18 mouse cellular contexts compared by ENCODE assay signal in genomic region chr5:147668637-147669344, GRCm38 (mm10). TPM values are rescaled to one million over a fixed set of nuclear protein-coding genes. Genes with fewer than 3 reads are reported as not detected.
DNase-seq lines count a peak whose midpoint lies in the region; ATAC-seq and TF ChIP-seq lines count a peak whose summit lies in the region.
"Had no signal": no experiment of that assay in that cellular context is flagged by ENCODE, and none has a peak within 500 bp of the region (broad histone marks: within the 10 kb centered on the region; RNA-seq: fewer than 3 reads in every experiment).

No protein-coding gene starts in this region.

- H3K27me3 ChIP-seq in kidney, adult 2 months (replicated peaks; ENCODE audit: control insufficient read depth, insufficient read depth, low read length): no peaks in the 10 kb centered on the region
- H3K27me3 ChIP-seq in kidney, embryonic 15.5 days: no peaks in the 10 kb centered on the region
- peaks cover 66% of the 10 kb centered on the region for H3K27me3 ChIP-seq in megakaryocyte, embryonic 14.5 days (replicated peaks)
- H3K27me3 ChIP-seq: heart, embryonic 15.5 days; limb, embryonic 15.5 days; stomach, embryonic 15.5 days had no signal

- TF ChIP-seq CTCF in kidney, adult 2 months (conservative IDR thresholded peaks at IDR 0.05; ENCODE audit: insufficient read depth, insufficient read length, low read depth, low read length): no peak
- TF ChIP-seq CTCF in lung, adult 2 months (IDR thresholded peaks at IDR 0.05; ENCODE audit: insufficient read depth, low read length): no peak

- no peak overlapping the region for H3K9ac ChIP-seq in kidney, embryonic 15.5 days
- H3K9ac ChIP-seq: heart, embryonic 15.5 days; limb, embryonic 15.5 days; lung, embryonic 14.5 days; stomach, embryonic 15.5 days had no signal

- no peak overlapping the region for H3K27ac ChIP-seq in kidney, adult 2 months (ENCODE audit: insufficient read depth, low read depth, low read length)
- H3K27ac ChIP-seq in kidney, embryonic 15.5 days: no peak overlapping the region
- H3K27ac ChIP-seq: forebrain, embryonic 10.5 days; heart, embryonic 15.5 days; hindbrain, embryonic 10.5 days; limb, embryonic 15.5 days; stomach, embryonic 15.5 days had no signal

- no peaks in the 10 kb centered on the region for H3K9me3 ChIP-seq in kidney, embryonic 15.5 days (replicated peaks)
- H3K9me3 ChIP-seq in megakaryocyte, embryonic 14.5 days: peaks cover 60% of the 10 kb centered on the region
- H3K9me3 ChIP-seq: forebrain, embryonic 10.5 days; heart, embryonic 15.5 days; hindbrain, embryonic 10.5 days; limb, embryonic 15.5 days; stomach, embryonic 15.5 days had no signal

- no peak overlapping the region for H3K4me2 ChIP-seq in kidney, embryonic 15.5 days
- H3K4me2 ChIP-seq: heart, embryonic 15.5 days; limb, embryonic 15.5 days; lung, embryonic 14.5 days; stomach, embryonic 15.5 days had no signal

- H3K4me1 ChIP-seq in kidney, adult 2 months (ENCODE audit: control insufficient read depth, insufficient read depth, low read length): no peaks in the 10 kb centered on the region
- H3K4me1 ChIP-seq in kidney, embryonic 15.5 days: no peaks in the 10 kb centered on the region
- peaks cover 6% of the 10 kb centered on the region for H3K4me1 ChIP-seq in lung, adult 2 months (ENCODE audit: control insufficient read depth, insufficient read depth, low read length)
- H3K4me1 ChIP-seq in megakaryocyte, embryonic 14.5 days: no peaks in the 10 kb centered on the region; the same call in 1 of the 2 replicates
- H3K4me1 ChIP-seq: hindbrain, embryonic 10.5 days; limb, embryonic 15.5 days; stomach, embryonic 15.5 days had no signal

- H3K4me3 ChIP-seq in kidney, adult 2 months (ENCODE audit: insufficient read depth, low read depth, low read length): no peak overlapping the region
- H3K4me3 ChIP-seq in kidney, embryonic 15.5 days (replicated peaks): no peak overlapping the region
- no peak overlapping the region for H3K4me3 ChIP-seq in lung, adult 2 months (replicated peaks; ENCODE audit: extremely low read depth, low read depth, low read length)
- peak overlapping the region; percentile 31 for H3K4me3 ChIP-seq in megakaryocyte, embryonic 14.5 days (replicated peaks)
- H3K4me3 ChIP-seq: forebrain, embryonic 10.5 days; heart, embryonic 15.5 days; hindbrain, embryonic 10.5 days; limb, embryonic 15.5 days; stomach, embryonic 15.5 days had no signal

- no peak for TF ChIP-seq POLR2A in kidney, adult 2 months (IDR thresholded peaks at IDR 0.05; ENCODE audit: low read depth, low read length)
- TF ChIP-seq POLR2A in lung, adult 2 months (IDR thresholded peaks at IDR 0.05; ENCODE audit: borderline replicate concordance, extremely low read depth, low read depth, low read length): no peak

- H3K36me3 ChIP-seq in kidney, adult 2 months (ENCODE audit: control insufficient read depth, insufficient read depth, low read length): no peaks in the 10 kb centered on the region; the same call in 1 of the 2 replicates
- no peaks in the 10 kb centered on the region for H3K36me3 ChIP-seq in kidney, embryonic 15.5 days
- H3K36me3 ChIP-seq in megakaryocyte, embryonic 14.5 days (replicated peaks; ENCODE audit: low read length): no peaks in the 10 kb centered on the region
- H3K36me3 ChIP-seq: forebrain, embryonic 10.5 days; heart, embryonic 15.5 days; hindbrain, embryonic 10.5 days; limb, embryonic 15.5 days; stomach, embryonic 15.5 days had no signal

- ATAC-seq in kidney, embryonic 15.5 days (replicated peaks; ENCODE audit: low FRiP score): no peak
- ATAC-seq: midbrain, embryonic 16.5 days had no signal

- peak; percentile 28 for DNase-seq in kidney, adult 2 months
- peak; percentile 8 to 17 for DNase-seq in lung, adult 18-20 months
- DNase-seq in lung, adult 2 months: no peak
- peak; percentile 35 for DNase-seq in MEL-GATA-1-ER (ENCODE audit: extremely low read depth, low read depth)
- no peak for DNase-seq in frontal cortex, postnatal 14 days (ENCODE audit: low spot score in 2 of 2)
- no peak for DNase-seq in frontal cortex, postnatal 25 days (ENCODE audit: low spot score in 2 of 2)
- DNase-seq: adrenal gland, postnatal 10 days; cerebellum, adult 9-10 months; lung, embryonic 14.5 days; thymus, postnatal 25 days had no signal

- 85% methylated on average over 15 of the region's 15 CpGs for WGBS in kidney, adult 2 months
- 88% methylated on average over 15 of the region's 15 CpGs for WGBS in kidney, embryonic 15.5 days
- 75% methylated on average over 15 of the region's 15 CpGs for WGBS in lung, adult 2 months

RNA-seq across cellular contexts. Expression of gene Flt1, which starts 57.0 kb away (rescaled TPM):
- 14.9 and 17.5 TPM in 2 replicates for polyA plus RNA-seq in kidney, adult 2 months (2012; rRNA removed)
- polyA plus RNA-seq in kidney, embryonic 15.5 days (2015; fragmentation: Nextera tagmentation; extraction: Ambion mirVana): 17.5 and 19.4 TPM in 2 replicates
- 32.5 and 33.3 TPM in 2 replicates for polyA plus RNA-seq in lung, adult 2 months (2012; rRNA removed)
- polyA plus RNA-seq in megakaryocyte, embryonic 14.5 days (2012; ENCODE audit: insufficient read depth, low replicate concordance): 0.36 and 0.47 TPM in 2 replicates

Comparison
In these comparisons a context has a peak if more than half of its experiments do, and no peak if none do; other contexts are left out.
1. DNase-seq: peak in kidney, adult 2 months (single experiment), lung, adult 18-20 months (2 of 2) and MEL-GATA-1-ER (single experiment); none in lung, adult 2 months (single experiment), frontal cortex, postnatal 14 days (0 of 2) and frontal cortex, postnatal 25 days (0 of 2).
2. RNA of gene Flt1, which starts 57.0 kb away (polyA plus RNA-seq): 32.5 to 33.3 TPM in lung, adult 2 months, 17.5 to 19.4 TPM in kidney, embryonic 15.5 days and 14.9 to 17.5 TPM in kidney, adult 2 months; 0.36 to 0.47 TPM in megakaryocyte, embryonic 14.5 days; every median in the first group is over 10 times any median in the second.